Mouse (Mus musculus) stomach, embryonic 14.5 days (tissue): Measurements from ENCODE around the gene Tnrc6b. TPM values are rescaled to one million over a fixed set of nuclear protein-coding genes. Genes with fewer than 3 reads are reported as not detected.
A peak's percentile ranks its signal among the peaks of the same experiment; 100 is the strongest.

Source experiments
- ATAC-seq: fragments of 200-750 bp; cut with Nextera tagmentation; 2 replicates; pipeline ENCODE4 v1.8.0; 2017; ENCODE audit warnings: low read depth, moderate TSS enrichment; ENCODE audit not compliant: insufficient number of reproducible peaks, insufficient read depth, low FRiP score
- H3K27ac ChIP-seq: fragments of 300-500 bp; sonication (generic); 2 replicates; pipeline ENCODE4 v1.5.1; 2014; ENCODE audit warnings: mild to moderate bottlenecking, low read length, moderate library complexity, mixed read lengths
- H3K27me3 ChIP-seq: fragments of 300-500 bp; sonication (generic); 2 replicates; pipeline ENCODE4 v1.6.1; 2014; ENCODE audit warnings: low read length, control low read depth, mixed read lengths; ENCODE audit not compliant: control insufficient read depth, insufficient read depth
- H3K36me3 ChIP-seq: fragments of 300-500 bp; sonication (generic); 2 replicates; pipeline ENCODE4 v1.6.1; 2014; ENCODE audit warnings: mild to moderate bottlenecking, control low read depth, low read length, moderate library complexity, mixed read lengths; ENCODE audit not compliant: control insufficient read depth, insufficient read depth
- H3K4me1 ChIP-seq: fragments of 300-500 bp; sonication (generic); 2 replicates; pipeline ENCODE4 v1.6.1; 2014; ENCODE audit warnings: low read length, control low read depth, mixed read lengths; ENCODE audit not compliant: control insufficient read depth, insufficient read depth
- H3K4me2 ChIP-seq: fragments of 300-500 bp; sonication (generic); replicated peaks from 2 replicates; pipeline ENCODE4 v1.6.1; 2014; ENCODE audit warnings: low read depth, low read length, control low read depth
- H3K4me3 ChIP-seq: fragments of 300-500 bp; sonication (generic); 2 replicates; pipeline ENCODE4 v1.5.1; 2014; ENCODE audit warnings: low read depth, low read length, control low read depth
- H3K9ac ChIP-seq: fragments of 300-500 bp; sonication (generic); replicated peaks from 2 replicates; pipeline ENCODE4 v1.6.1; 2014; ENCODE audit warnings: low read depth, mild to moderate bottlenecking, control low read depth, low read length, moderate library complexity, mixed read lengths
- H3K9me3 ChIP-seq: fragments of 300-500 bp; sonication (generic); 2 replicates; pipeline ENCODE4 v1.6.1; 2016; ENCODE audit warnings: low read depth, low read length, control low read depth; ENCODE audit not compliant: control insufficient read depth
- WGBS: fragments of 180-500 bp; shearing (Covaris S2); extraction: QIAGEN DNeasy Blood & Tissue Kit; methylation state at CpG from one replicate; pipeline ENCODE4 v1.1.7; 2014; 5-methylcytosine and 5-hydroxymethylcytosine counted together
- polyA plus RNA-seq: library from polyadenylated mRNA; unstranded; fragments of >200 nt; fragmentation: Nextera tagmentation; extraction: Ambion mirVana; gene quantifications from 2 replicates; pipeline ENCODE4 v1.2.1, GENCODE M21; 2014

The Tnrc6b gene
- polyA plus RNA-seq, 1 experiment from 2014 or later, result 25.5 TPM

DNA sequence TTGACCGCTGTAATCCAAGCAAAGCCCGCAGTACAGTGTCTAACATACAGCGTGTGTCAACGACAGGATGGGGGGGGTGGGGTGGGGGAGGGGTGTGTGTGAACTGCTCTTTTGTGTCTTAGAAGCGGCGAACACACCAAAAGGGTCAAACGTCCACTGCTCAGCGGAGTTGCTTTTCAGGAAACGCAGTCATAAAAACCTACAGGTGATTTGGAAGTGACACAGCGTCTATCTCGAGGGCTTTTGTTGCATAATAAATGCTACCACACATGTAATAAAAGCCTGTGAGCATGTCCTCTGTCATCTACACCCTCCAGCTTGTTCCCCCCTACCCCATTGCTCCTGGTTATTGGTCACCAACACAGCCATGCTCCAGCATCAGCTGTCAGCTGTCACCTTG lies 4.5 kb upstream of the Tnrc6b start:
- Histone ChIP-seq H3K27me3 (no peaks in the 10 kb centered on the region), H3K4me3 (peak overlapping the region; percentile 21; the same call in 1 of the 2 replicates), H3K9me3 (no peaks in the 10 kb centered on the region), H3K36me3 (no peaks in the 10 kb centered on the region), H3K9ac (no peak overlapping the region), H3K4me2 (peak overlapping the region; percentile 55), H3K27ac (peak overlapping the region; percentile 94), H3K4me1 (peaks cover 28% of the 10 kb centered on the region)
- no peak for ATAC-seq
- 17% methylated on average over 11 of the region's 11 CpGs for WGBS

DNA sequence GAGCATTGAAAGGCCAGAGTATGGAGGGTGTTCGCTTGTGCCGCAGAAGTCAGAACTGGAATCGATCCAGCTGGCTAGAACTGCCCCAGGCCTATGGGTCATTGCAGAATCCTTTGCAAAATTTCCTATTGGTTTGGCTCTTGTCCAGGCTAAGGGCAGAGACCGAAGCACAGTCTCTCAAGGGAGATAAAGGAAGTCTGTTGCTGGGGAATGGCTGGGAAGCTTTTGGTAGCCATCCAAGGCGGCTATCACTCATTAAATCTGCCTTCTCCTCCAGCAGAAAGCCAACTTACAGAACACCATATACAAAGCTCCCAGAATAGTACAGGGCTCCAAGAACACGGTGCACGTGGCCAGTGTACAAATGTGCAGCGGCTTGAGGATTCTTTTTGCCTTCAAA lies 4.0 kb upstream of the Tnrc6b start:
- ATAC-seq, result 0 out of 2 replicates have a peak, but pooled peaks have one; percentile 3
- Histone ChIP-seq H3K9ac (no peak overlapping the region), H3K4me3 (no peak overlapping the region), H3K4me1 (peaks cover 28% of the 10 kb centered on the region), H3K27ac (peak overlapping the region; percentile 94), H3K36me3 (no peaks in the 10 kb centered on the region), H3K4me2 (peak overlapping the region; percentile 55; the same call in 1 of the 2 replicates), H3K9me3 (no peaks in the 10 kb centered on the region), H3K27me3 (no peaks in the 10 kb centered on the region)
- WGBS, result 29% methylated on average over 8 of the region's 8 CpGs

DNA sequence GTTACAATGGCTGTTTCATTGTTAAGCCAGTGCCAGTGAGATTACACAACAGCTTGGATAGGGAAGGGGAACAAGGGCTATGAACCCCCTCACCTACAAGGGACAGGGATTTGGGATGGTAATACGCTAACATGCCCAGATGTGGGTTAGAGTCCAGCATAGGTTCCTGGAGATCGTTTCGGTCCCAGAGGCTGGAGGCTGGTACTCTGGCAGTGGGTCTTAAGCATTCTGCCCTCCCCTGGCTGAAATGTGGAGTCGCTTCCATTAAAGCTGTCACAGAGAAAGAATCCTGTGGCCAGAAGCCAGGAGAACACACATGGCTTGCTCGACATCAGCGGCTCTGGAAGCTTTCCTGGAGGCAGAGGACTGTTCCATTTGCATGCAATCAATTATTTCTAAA lies 1.5 kb upstream of the Tnrc6b start:
- H3K9me3 ChIP-seq, result no peaks in the 10 kb centered on the region
- H3K4me1 ChIP-seq, result peaks cover 28% of the 10 kb centered on the region
- ATAC-seq, result no peak
- no peak overlapping the region for H3K9ac ChIP-seq
- H3K36me3 ChIP-seq, result no peaks in the 10 kb centered on the region
- H3K4me3 ChIP-seq, result no peak overlapping the region
- no peak overlapping the region for H3K4me2 ChIP-seq
- H3K27me3 ChIP-seq, result no peaks in the 10 kb centered on the region
- peak overlapping the region; percentile 85; the same call in 1 of the 2 replicates for H3K27ac ChIP-seq
- 37% methylated on average over 6 of the region's 6 CpGs for WGBS

DNA sequence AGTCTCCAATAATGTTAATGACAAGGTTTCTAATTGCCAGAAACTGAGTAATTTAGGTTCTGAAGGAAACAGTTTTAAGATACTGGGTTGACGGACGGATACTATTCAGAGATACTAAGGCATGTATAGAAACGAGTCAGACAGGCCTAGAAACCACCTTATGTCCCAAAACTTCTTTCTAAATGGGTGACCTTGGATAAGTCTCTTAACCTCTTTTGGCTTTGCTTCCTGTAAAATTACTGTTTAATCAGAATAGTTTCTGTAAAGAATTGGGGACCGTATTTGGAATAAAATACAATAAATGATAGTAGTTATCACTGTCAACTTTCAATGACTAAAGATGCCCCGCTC lies 881 bp upstream of the Tnrc6b start:
- peak overlapping the region; percentile 94 for H3K4me3 ChIP-seq
- H3K9me3 ChIP-seq, result no peaks in the 10 kb centered on the region
- ATAC-seq, result no peak
- H3K27me3 ChIP-seq, result no peaks in the 10 kb centered on the region
- peak overlapping the region; percentile 39 for H3K4me2 ChIP-seq
- H3K36me3 ChIP-seq, result no peaks in the 10 kb centered on the region
- peak overlapping the region; percentile 85; the same call in 1 of the 2 replicates for H3K27ac ChIP-seq
- H3K4me1 ChIP-seq, result peaks cover 28% of the 10 kb centered on the region
- WGBS, result 13% methylated on average over 5 of the region's 5 CpGs
- H3K9ac ChIP-seq, result no peak overlapping the region

DNA sequence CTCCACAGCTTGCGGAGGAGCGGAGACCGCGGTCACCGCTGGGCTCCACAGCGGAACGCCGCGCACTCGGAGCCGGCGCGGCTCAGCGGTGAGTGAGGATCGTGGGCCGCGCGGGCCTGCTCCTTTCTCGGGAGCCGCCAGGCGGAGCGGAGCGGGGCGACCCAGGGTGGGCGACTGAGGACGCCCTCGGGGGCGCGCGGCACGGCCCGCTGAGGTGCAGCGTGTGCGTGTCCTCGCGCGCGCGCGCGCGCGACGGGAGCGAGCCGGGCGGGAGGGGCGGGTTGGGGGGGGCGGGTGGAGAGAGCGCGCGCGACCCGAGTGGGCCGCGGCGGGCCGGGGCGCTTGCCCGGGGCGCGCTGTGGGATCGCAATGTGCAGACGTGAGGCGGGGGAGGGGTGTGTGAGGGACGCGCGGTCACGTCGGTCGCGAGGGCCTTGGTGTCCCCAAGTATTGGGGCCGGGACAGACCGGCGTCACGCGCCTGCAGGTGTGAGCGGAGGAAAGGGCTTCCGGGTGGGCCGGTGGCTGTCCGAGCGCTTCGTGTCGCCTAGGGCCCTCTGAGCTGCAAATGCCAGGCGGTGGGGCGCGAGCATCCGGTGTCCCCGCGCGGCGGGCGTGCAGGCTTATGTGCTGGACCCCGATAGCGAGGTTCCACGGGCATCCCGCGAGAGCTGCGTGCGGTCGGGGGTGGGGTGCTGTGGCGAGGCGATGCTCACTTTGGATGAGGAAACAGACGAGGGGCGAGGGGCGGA lies 463 bp downstream of the Tnrc6b start:
- peak overlapping the region; percentile 83 for H3K4me2 ChIP-seq
- WGBS, result under 1% methylated on average over 102 of the region's 106 CpGs
- peak overlapping the region; percentile 94 for H3K4me3 ChIP-seq
- peaks cover 17% of the 10 kb centered on the region for H3K4me1 ChIP-seq
- no peaks in the 10 kb centered on the region for H3K36me3 ChIP-seq
- peak overlapping the region; percentile 85 for H3K9ac ChIP-seq
- peak; percentile 11; the same call in 1 of the 2 replicates for ATAC-seq
- no peaks in the 10 kb centered on the region for H3K9me3 ChIP-seq
- H3K27ac ChIP-seq, result peak overlapping the region; percentile 84
- no peaks in the 10 kb centered on the region for H3K27me3 ChIP-seq

DNA sequence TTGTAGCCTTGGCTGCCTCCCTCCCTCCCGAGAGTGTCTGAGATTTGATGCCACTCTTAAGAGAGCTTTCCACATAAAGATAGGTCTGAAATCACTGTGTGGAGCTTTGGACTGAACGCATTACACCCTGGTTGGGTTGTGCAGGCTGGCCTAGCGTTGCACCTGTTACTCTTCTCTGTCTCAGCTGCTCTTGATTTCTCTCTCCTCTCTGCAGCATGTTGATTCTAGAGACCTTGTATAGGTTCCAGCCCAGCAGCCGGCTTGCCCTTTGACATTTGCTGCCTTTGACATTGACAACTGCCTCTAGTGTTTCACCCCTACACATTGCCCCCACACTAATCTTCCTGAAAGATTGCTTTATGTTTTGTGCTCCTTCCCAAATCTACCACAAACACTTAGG lies 3.2 kb downstream of the Tnrc6b start:
- no peak for ATAC-seq
- Histone ChIP-seq H3K36me3 (no peaks in the 10 kb centered on the region), H3K27ac (no peak overlapping the region), H3K4me3 (no peak overlapping the region), H3K4me2 (no peak overlapping the region), H3K4me1 (no peaks in the 10 kb centered on the region; the same call in 1 of the 2 replicates), H3K9ac (no peak overlapping the region), H3K9me3 (no peaks in the 10 kb centered on the region), H3K27me3 (no peaks in the 10 kb centered on the region)
- WGBS, result 62% methylated on average over 4 of the region's 4 CpGs

DNA sequence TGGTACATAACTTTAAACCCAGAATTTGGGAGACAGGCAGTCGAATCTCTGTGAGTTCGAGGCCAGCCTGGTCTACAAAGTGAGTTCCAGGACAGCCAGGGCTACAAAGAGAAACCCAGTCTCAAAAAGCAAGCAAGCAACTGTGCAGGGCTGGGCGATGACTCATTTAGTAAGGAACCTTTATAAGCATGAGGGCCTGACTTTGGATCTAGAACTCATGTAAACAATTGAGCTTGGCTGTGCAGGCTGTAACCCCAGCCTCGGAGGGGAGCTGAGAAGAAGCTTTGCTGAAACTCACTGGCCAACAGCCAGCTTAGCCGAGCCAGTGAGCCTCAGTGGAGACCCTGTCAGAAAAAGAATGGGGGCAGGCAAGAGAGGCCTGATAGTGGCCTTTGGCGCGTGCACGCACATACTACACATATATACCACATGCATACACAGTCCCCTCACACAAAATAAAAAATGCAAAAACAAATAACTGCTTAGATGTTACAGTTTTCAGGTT lies 5.6 kb downstream of the Tnrc6b start:
- Histone ChIP-seq H3K4me2 (no peak overlapping the region), H3K36me3 (no peaks in the 10 kb centered on the region), H3K9ac (no peak overlapping the region), H3K4me1 (peaks cover 6% of the 10 kb centered on the region; the same call in 1 of the 2 replicates), H3K27me3 (no peaks in the 10 kb centered on the region), H3K9me3 (no peaks in the 10 kb centered on the region), H3K4me3 (no peak overlapping the region), H3K27ac (no peak overlapping the region)
- ATAC-seq, result 0 out of 2 replicates have a peak, but pooled peaks have one; percentile 16
- WGBS, result 74% methylated on average over 8 of the region's 8 CpGs

DNA sequence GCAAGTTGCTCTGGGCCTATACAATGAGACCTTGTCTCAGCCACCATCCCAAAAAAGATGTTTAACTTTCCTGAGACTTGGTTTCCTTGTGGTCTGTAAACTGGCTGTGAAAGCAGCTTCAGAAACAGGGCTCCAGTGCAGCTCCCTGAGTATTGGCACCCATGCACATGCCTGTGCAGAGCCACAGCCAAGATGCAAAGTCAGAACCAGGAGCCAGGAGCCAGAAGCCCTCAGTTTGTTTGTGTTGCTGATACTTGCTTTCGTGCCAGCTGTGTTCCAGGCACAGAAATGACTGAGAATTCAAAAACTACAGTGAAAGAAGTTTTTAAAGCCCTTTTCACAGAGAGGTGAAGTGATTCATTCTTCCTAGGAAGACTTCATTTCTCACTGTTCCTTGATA lies 6.3 kb downstream of the Tnrc6b start:
- Histone ChIP-seq H3K27me3 (no peaks in the 10 kb centered on the region), H3K4me3 (no peak overlapping the region), H3K4me2 (no peak overlapping the region), H3K9ac (no peak overlapping the region), H3K27ac (no peak overlapping the region), H3K4me1 (peaks cover 6% of the 10 kb centered on the region; the same call in 1 of the 2 replicates), H3K9me3 (no peaks in the 10 kb centered on the region), H3K36me3 (no peaks in the 10 kb centered on the region)
- WGBS, result 40% methylated on average over 1 of the region's 1 CpGs
- ATAC-seq, result no peak
